11 mouse cellular contexts compared by ENCODE assay signal in genomic region chr17:64026485-64026884, GRCm38 (mm10).
DNase-seq lines count a peak whose midpoint lies in the region; ATAC-seq and TF ChIP-seq lines count a peak whose summit lies in the region.
"Had no signal": no experiment of that assay in that cellular context is flagged by ENCODE, and none has a peak within 500 bp of the region (broad histone marks: within the 10 kb centered on the region; RNA-seq: fewer than 3 reads in every experiment).

No protein-coding gene starts in this region.

- no peak overlapping the region for H3K9ac ChIP-seq in intestine, postnatal 0 days (ENCODE audit: low read depth, low read length)
- no peak overlapping the region for H3K9ac ChIP-seq in intestine, embryonic 15.5 days
- H3K9ac ChIP-seq in liver, postnatal 0 days (replicated peaks) = no peak overlapping the region

- WGBS in cerebellum, adult 2 months = 80% methylated on average over 2 of the region's 2 CpGs
- 63% methylated on average over 2 of the region's 2 CpGs for WGBS in intestine, postnatal 0 days
- WGBS in intestine, embryonic 15.5 days = 70% methylated on average over 2 of the region's 2 CpGs
- 52% methylated on average over 2 of the region's 2 CpGs for WGBS in liver, postnatal 0 days (ENCODE audit: insufficient replicate concordance)

- no peak overlapping the region for H3K4me2 ChIP-seq in intestine, postnatal 0 days (replicated peaks; ENCODE audit: low read depth)
- H3K4me2 ChIP-seq in intestine, embryonic 15.5 days (replicated peaks) = no peak overlapping the region
- no peak overlapping the region for H3K4me2 ChIP-seq in liver, postnatal 0 days (ENCODE audit: low read depth, low read length)

- TF ChIP-seq EP300 in liver, postnatal 0 days (IDR thresholded peaks at IDR 0.05; ENCODE audit: low read depth) = no peak

- peak; percentile 53 for TF ChIP-seq CTCF in cerebellum, adult 2 months (IDR thresholded peaks at IDR 0.05; ENCODE audit: borderline replicate concordance, insufficient read depth, low read depth, low read length)
- peak; percentile 59 for TF ChIP-seq CTCF in intestine, postnatal 0 days (IDR thresholded peaks at IDR 0.05; ENCODE audit: low read depth)
- TF ChIP-seq CTCF in liver, postnatal 0 days (IDR thresholded peaks at IDR 0.05; ENCODE audit: low read depth) = peak; percentile 49; the same call in 1 of the 2 replicates

- H3K4me1 ChIP-seq in cerebellum, adult 2 months (ENCODE audit: control insufficient read depth, insufficient read depth, low read length) = no peaks in the 10 kb centered on the region
- no peaks in the 10 kb centered on the region for H3K4me1 ChIP-seq in intestine, postnatal 0 days (replicated peaks; ENCODE audit: control insufficient read depth, insufficient read depth, low read length)
- H3K4me1 ChIP-seq in intestine, embryonic 15.5 days (replicated peaks) = no peaks in the 10 kb centered on the region
- no peaks in the 10 kb centered on the region for H3K4me1 ChIP-seq in liver, postnatal 0 days (ENCODE audit: insufficient read depth)

- no peaks in the 10 kb centered on the region for H3K9me3 ChIP-seq in intestine, postnatal 0 days (ENCODE audit: control insufficient read depth)
- no peaks in the 10 kb centered on the region for H3K9me3 ChIP-seq in intestine, embryonic 15.5 days
- H3K9me3 ChIP-seq in liver, postnatal 0 days (ENCODE audit: low read length) = no peaks in the 10 kb centered on the region

- no peak for ATAC-seq in intestine, postnatal 0 days
- ATAC-seq in intestine, embryonic 15.5 days = no peak
- no peak for ATAC-seq in liver, postnatal 0 days
- ATAC-seq: intestine, embryonic 16.5 days had no signal

- TF ChIP-seq POLR2A in cerebellum, adult 2 months (IDR thresholded peaks at IDR 0.05; ENCODE audit: borderline replicate concordance, insufficient read depth, low read length) = no peak

- H3K36me3 ChIP-seq in intestine, postnatal 0 days (ENCODE audit: control insufficient read depth, insufficient read depth) = 0 out of 2 replicates have a peak, but pooled peaks cover 5% of the 10 kb centered on the region
- no peaks in the 10 kb centered on the region for H3K36me3 ChIP-seq in intestine, embryonic 15.5 days
- no peaks in the 10 kb centered on the region for H3K36me3 ChIP-seq in liver, postnatal 0 days (replicated peaks; ENCODE audit: insufficient read depth, low read length)

- H3K4me3 ChIP-seq in cerebellum, adult 2 months (replicated peaks; ENCODE audit: insufficient read depth, low read depth, low read length) = no peak overlapping the region
- no peak overlapping the region for H3K4me3 ChIP-seq in intestine, postnatal 0 days (ENCODE audit: low read depth, low read length)
- no peak overlapping the region for H3K4me3 ChIP-seq in intestine, embryonic 15.5 days (replicated peaks)
- H3K4me3 ChIP-seq in liver, postnatal 0 days (ENCODE audit: low read depth, low read length) = no peak overlapping the region
- H3K4me3 ChIP-seq: erythroblast, embryonic 14.5 days had no signal

- H3K27me3 ChIP-seq in cerebellum, adult 2 months (ENCODE audit: control insufficient read depth, insufficient read depth, low read length) = no peaks in the 10 kb centered on the region
- H3K27me3 ChIP-seq in intestine, postnatal 0 days (replicated peaks; ENCODE audit: control insufficient read depth, insufficient read depth, low read length) = no peaks in the 10 kb centered on the region
- no peaks in the 10 kb centered on the region for H3K27me3 ChIP-seq in intestine, embryonic 15.5 days (replicated peaks)
- no peaks in the 10 kb centered on the region for H3K27me3 ChIP-seq in liver, postnatal 0 days (ENCODE audit: insufficient read depth, low read length)

- DNase-seq in cerebellum, adult 2 months = no peak
- no peak for DNase-seq in cerebellum, postnatal 25 days
- peak; percentile 20 for DNase-seq in ES-CJ7 (ENCODE audit: low read depth, low spot score)
- DNase-seq in liver, postnatal 0 days = no peak
- DNase-seq in urinary bladder, postnatal 4 days (ENCODE audit: low spot score in 2 of 2) = no peak
- no peak for DNase-seq in MN1 (ENCODE audit: low spot score)
- DNase-seq: thymus, postnatal 36 days had no signal

- H3K27ac ChIP-seq in cerebellum, adult 2 months (ENCODE audit: insufficient read depth, low read length) = no peak overlapping the region
- no peak overlapping the region for H3K27ac ChIP-seq in intestine, postnatal 0 days (ENCODE audit: low read depth, low read length)
- no peak overlapping the region for H3K27ac ChIP-seq in intestine, embryonic 15.5 days
- H3K27ac ChIP-seq in liver, postnatal 0 days (ENCODE audit: low read depth) = no peak overlapping the region
